Mouse (Mus musculus): Measurements from ENCODE around the gene Adamtsl3.

DNA sequence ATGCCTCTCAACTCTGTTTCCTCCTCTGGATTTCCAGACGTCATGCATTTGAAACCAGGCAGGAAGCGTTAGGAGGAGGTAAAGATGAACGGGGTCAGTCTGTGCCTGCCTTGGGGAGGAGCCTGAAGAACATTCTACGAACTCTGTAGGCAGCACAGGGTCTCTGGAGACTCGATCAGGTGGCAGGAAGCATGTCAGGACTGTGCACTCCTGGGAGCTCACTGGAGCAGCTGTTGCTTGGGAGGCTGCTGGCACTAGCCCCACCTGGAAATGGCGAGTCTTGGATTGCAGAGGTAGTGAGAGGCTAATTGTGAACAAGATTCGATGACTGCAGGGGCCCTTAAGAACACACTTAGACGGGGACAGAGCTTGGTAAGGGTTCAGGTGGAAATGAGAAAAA is 6.0 kb downstream of the Adamtsl3 start:
- no peak for TF ChIP-seq CTCF (IDR thresholded peaks at IDR 0.05; ENCODE audit: low read depth, low read length)
- no peak for TF ChIP-seq POLR2A (IDR thresholded peaks at IDR 0.05; ENCODE audit: borderline replicate concordance, low read depth, low read length)
